Mouse (Mus musculus) gastrocnemius, postnatal 25 days (tissue): ENCODE results near the gene Tcf12. TPM values are rescaled to one million over a fixed set of nuclear protein-coding genes. Genes with fewer than 3 reads are reported as not detected.

ENCODE experiments used
- DNase-seq: peaks from one replicate; pipeline ENCODE4 v3.0.0; 2022
- total RNA-seq, 2 experiments: library from RNA; stranded (reverse); gene quantifications; 1 replicate in 1 of 2; 2 replicates in 1 of 2; pipeline ENCODE4 v1.2.3; 2021

Gene Tcf12
- total RNA-seq, 2 experiments from 2014 or later = 25.1 to 25.9 TPM

DNA sequence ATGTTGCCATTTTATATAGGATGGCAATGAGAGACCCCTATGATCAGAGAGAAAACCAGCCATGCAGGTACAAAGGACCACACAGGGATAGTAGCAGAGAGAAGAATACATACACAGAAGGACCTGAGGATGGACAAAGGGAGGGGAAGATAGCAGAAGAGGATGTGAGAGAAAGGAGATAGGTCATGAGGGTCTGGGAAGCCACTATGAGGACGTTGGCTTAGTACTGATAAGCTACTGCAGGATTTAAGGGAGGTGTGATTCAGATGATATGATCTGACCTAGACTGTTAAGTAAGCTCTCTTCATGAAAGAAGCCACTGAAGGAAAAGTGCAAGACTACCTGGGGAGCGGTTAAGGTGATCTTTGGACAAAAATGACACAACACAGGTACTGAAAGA is 205.1 kb downstream of the Tcf12 start:
- no peak for DNase-seq

DNA sequence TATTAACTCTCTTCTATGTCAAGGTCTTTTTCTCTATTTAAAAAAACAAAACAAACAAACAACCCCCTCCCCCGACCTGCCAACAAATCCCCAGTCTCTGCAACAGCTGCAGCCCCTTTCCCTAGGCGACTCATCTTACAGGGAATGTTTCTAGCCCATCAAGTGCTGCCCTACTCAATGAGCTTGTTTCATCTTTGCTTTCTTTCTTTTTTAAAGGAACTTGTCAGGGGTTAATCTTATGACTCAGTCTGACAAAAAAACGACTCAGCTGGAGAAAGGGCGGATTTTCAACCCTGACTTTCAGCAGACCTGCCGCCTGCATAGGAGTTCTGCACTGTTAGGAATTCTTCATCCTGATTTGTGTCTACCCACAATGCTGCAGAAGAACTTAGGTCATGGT is 212.8 kb downstream of the Tcf12 start:
- DNase-seq = no peak

DNA sequence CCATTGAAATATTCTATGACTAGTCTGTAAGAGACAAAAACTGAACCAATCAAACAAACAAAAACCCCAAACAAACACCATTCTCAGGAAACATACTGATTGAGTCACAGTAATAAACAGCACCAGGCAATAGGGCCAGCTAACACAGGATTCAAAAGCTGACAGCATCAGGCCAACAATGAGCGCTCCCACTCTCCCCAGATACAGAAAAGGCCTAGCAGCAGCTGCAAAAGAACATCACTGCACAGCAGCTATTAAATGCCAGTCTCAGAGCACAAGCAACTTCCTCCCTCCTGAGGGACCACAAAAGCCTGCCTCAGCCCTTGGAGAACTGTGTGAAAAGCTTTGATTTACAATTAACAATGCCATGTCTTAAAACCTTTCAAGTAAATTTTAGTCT is 214.3 kb downstream of the Tcf12 start:
- DNase-seq = peak; percentile 13

DNA sequence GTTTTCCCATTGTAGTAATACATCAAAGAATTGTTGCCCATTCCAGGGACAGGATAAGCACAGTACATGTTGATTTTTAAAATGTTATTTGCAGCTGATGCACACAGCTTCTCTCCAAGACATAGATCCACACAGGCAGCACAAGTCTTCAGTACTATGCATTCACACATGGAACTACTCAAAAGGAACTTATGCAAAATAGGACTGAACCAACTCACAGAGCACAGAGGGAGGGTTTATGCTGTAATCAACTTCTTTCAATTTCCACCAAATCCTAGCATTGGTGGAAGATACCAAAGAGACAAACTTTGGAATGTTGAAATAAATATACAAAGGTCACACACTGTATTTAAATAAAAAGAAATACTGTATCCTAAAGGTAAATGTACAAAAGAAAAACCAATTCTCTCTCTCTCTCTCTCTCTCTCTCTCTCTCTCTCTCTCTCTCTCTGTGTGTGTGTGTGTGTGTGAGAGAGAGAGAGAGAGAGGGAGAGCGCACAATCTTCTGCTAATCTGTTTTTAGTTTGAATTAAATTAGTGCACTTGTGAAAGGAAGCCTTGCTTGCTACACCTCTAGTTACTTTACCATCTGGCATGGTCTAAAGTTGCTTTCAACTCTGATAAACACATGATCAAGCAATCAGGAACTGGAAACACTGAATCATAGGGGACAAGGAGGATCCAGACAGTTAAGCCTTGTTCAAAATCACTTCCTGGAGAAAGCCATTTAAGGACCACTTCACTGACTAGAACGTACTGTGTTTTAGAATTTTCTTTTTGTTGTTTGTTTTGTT is 215.5 kb downstream of the Tcf12 start:
- DNase-seq = no peak

DNA sequence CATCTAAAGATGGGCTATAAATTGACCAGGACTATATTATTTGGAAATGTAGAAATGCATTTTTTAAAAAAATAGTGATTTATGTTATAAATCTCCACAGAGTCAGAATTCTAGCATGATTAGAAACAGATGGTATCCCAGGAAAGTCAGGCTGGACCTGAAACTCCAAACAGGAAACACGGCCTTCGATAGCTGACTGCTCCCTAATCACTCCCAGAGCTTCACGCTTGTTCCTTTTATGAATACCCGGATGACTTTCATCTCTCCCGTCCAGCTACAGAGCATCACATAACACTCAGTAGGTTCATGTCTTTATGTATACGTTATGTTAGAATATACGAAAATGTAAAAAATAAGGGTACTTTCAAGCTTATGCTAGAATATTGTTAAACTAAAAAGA is 216.4 kb downstream of the Tcf12 start:
- no peak for DNase-seq

- DNase-seq = no peak
Observed at GRCm38 (mm10) chr9:71894943-71895286, 216.8 kb downstream of the Tcf12 start.

- no peak for DNase-seq
Observed at GRCm38 (mm10) chr9:71894246-71894942, 217.3 kb downstream of the Tcf12 start.

DNA sequence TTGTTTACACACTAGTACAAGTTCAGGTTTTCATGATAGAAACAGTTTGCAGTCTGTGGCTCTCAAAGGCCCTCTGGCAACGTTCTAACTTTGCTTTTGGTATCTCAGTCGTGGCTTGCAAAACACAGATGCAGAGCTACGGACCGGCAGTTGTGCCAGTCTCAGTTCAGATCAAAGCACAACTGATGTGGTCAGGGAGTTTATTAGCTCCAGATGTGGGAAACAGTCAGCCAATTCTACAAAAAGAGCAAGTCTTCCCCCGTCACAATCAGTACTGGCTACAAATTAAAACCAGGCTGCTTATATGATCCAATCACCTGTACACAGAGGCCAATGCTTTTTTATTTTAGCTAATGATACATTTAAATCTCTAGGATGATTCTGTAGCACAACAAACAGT is 223.2 kb downstream of the Tcf12 start:
- DNase-seq = peak; percentile 26

GRCm38 (mm10) chr9:71880629-71881028 is 231.0 kb downstream of the Tcf12 start:
- no peak for DNase-seq

GRCm38 (mm10) chr9:71879972-71880371 is 231.7 kb downstream of the Tcf12 start:
- no peak for DNase-seq

- DNase-seq = no peak
Observed at GRCm38 (mm10) chr9:71879415-71879814, 232.3 kb downstream of the Tcf12 start.

- no peak for DNase-seq
Observed at GRCm38 (mm10) chr9:71877867-71878266, 233.8 kb downstream of the Tcf12 start.

GRCm38 (mm10) chr9:71874761-71875160 is 236.9 kb downstream of the Tcf12 start:
- no peak for DNase-seq

GRCm38 (mm10) chr9:71874035-71874572 is 237.6 kb downstream of the Tcf12 start:
- DNase-seq = no peak

GRCm38 (mm10) chr9:71863338-71863737 is 248.3 kb downstream of the Tcf12 start:
- DNase-seq = no peak

GRCm38 (mm10) chr9:71861629-71862028 is 250.0 kb downstream of the Tcf12 start:
- no peak for DNase-seq

- no peak for DNase-seq
Observed at GRCm38 (mm10) chr9:71857926-71858325, 253.7 kb downstream of the Tcf12 start.

DNA sequence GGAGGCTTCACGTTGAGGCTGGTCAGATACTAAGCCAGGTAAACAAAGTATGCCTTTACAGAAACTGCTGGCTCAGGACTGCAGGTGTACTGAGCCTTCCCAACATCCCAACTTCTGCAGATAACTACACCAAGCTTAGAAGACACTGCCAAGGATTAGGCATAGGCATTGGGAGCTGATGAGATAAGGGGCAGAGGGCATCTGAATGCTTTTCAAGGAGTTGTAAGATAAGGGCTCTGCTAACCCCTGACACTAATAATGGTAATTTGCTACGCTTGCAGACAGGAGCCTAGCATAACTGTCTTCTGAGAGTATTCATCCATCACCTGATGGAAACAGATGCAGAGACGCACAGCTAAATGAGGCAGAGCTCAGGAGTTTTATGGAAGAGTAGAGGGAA is 257.8 kb downstream of the Tcf12 start:
- no peak for DNase-seq

DNA sequence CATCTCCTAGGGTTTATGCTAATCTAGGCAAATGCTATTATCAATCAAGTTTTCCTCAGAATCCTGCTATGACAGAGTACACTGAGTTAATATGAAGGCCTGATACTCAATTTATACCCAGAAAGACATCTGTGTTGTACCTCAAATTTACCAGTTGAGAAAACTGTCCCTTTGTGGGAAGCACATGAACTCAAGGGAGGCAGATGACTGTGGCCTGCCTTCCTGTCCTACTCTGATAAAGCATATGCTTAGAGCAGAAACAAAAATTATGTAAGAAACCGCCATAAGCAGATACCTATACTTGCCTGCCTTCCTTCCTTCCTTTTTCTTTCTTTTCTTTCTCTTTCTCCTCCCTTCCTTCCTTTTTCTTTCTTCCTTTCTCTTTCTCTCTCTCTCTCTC is 261.4 kb downstream of the Tcf12 start:
- no peak for DNase-seq

DNA sequence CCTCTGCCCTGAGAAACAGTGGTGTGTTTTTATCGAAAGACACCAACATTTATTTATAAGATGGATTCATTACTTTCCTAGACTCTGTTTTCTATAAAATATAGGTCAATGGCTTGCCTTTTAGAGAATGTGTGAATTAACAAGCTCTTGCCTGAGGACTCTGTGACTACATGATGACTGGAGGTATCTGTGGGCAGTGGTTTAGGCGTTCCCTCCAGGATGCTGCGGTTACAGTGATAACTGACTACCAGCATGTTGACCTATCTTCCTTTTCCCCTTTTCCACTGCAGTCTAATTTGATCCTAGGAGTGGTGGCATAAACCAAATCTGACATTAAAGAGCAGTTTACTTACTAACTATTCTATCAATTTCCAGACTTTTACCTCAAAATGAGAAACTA is 263.3 kb downstream of the Tcf12 start:
- no peak for DNase-seq

DNA sequence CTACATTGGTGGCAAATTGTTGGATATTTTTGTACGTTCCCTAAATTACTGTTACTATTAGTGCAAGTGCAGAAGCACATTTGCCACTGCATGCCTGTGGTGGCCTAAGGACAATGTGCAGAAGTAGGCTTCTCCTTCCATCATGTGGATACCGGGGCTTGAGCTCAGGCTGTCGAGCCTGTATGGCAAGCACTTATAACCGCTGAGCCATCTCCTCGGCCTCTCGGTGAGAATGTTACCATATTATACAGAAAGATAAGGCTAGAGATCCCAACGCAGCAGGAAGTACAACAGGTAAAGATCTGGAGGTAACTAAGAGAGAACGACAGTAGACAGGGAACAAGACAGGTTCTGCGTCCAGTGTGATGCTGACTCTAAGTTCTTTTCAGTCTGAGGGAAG is 263.8 kb downstream of the Tcf12 start:
- DNase-seq = no peak

DNA sequence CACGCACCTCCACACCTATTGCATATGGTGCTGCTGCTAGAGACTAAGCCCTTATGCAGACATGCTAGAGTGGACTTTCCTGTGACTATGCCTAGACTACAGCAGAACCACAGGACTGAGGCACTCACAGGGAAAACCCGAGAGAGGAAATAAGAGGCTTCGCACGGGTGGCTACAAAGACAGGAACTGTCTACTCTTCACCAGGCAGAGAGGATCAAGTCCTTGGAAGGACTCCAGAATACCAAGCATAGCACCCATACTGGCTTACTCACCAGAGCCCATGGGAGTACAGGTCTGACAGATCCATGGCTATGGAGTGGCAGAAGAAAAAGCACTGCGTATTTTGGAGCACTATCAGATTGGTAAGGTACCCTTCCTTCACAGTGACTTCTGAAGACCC is 269.8 kb downstream of the Tcf12 start:
- DNase-seq = no peak

DNA sequence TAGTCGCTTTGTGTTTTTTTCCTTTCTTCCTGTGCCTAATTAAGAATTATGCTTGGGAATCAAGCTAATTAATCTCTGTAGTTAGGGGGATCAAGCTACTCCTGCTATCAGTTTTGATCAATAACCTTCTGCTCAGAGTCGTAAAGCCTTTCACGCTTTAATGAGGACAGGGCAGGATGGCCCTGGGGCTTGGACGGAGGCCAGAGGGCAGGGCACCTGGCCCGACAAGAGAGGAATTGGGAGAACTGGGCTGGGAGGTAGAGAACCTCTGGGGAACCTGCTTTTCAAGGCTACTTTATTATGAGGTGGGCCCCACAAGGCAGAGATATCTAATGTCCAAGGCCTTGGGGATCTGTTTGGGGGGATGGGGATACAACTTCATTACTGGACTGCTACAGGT is 274.3 kb downstream of the Tcf12 start:
- no peak for DNase-seq

GRCm38 (mm10) chr9:71836366-71836765 is 275.3 kb downstream of the Tcf12 start:
- DNase-seq = no peak
